Mouse (Mus musculus) B cell, adult 2 months (primary cell): Measurements from ENCODE around the gene Als2cl.

Experiments
- DNase-seq, 2 experiments: peaks; one replicate each; pipeline ENCODE4 v3.0.0; 2022

Gene Als2cl

GRCm38 (mm10) chr9:110879191-110879920 lies at the start of gene Als2cl:
Gene Als2cl (plus strand): TSS chr9:110879870.
- DNase-seq: no peak

GRCm38 (mm10) chr9:110833021-110833420 lies 46.6 kb upstream of the Als2cl start:
- no peak for DNase-seq

GRCm38 (mm10) chr9:110834411-110834810 lies 45.3 kb upstream of the Als2cl start, which contains the start of gene Prss45:
Gene Prss45 (plus strand): TSS chr9:110834588.
- no peak for DNase-seq

- no peak for DNase-seq
Measured at GRCm38 (mm10) chr9:110834961-110835360, 44.7 kb upstream of the Als2cl start.

GRCm38 (mm10) chr9:110836112-110836511 lies 43.6 kb upstream of the Als2cl start:
- no peak for DNase-seq

GRCm38 (mm10) chr9:110840905-110841304 lies 38.8 kb upstream of the Als2cl start:
- no peak for DNase-seq

- no peak for DNase-seq
Measured at GRCm38 (mm10) chr9:110841438-110841837, 38.2 kb upstream of the Als2cl start.

GRCm38 (mm10) chr9:110844206-110844605 lies 35.5 kb upstream of the Als2cl start, which contains the start of gene Prss46:
Gene Prss46 (plus strand): TSS chr9:110844506.
- no peak for DNase-seq

- DNase-seq: no peak
Measured at GRCm38 (mm10) chr9:110849162-110849561, 30.5 kb upstream of the Als2cl start.

- DNase-seq: no peak
Measured at GRCm38 (mm10) chr9:110855903-110856302, 23.8 kb upstream of the Als2cl start.

GRCm38 (mm10) chr9:110856920-110857319 lies 22.8 kb upstream of the Als2cl start:
- DNase-seq: no peak

GRCm38 (mm10) chr9:110857781-110858472 lies 21.7 kb upstream of the Als2cl start, which contains the start of gene Prss50:
Gene Prss50 (plus strand): TSS chr9:110857967.
- DNase-seq: no peak

- no peak for DNase-seq
Measured at GRCm38 (mm10) chr9:110858523-110858922, 21.1 kb upstream of the Als2cl start.

- DNase-seq: no peak
Measured at GRCm38 (mm10) chr9:110858967-110859596, 20.6 kb upstream of the Als2cl start.

- peak; percentile 53 to 57 for DNase-seq
Measured at GRCm38 (mm10) chr9:110871030-110871429, 8.6 kb upstream of the Als2cl start.

- DNase-seq: no peak
Measured at GRCm38 (mm10) chr9:110873681-110874659, 5.7 kb upstream of the Als2cl start.

- no peak for DNase-seq
Measured at GRCm38 (mm10) chr9:110874660-110875191, 4.9 kb upstream of the Als2cl start.

GRCm38 (mm10) chr9:110875288-110875695 lies 4.4 kb upstream of the Als2cl start:
- no peak for DNase-seq

- no peak for DNase-seq
Measured at GRCm38 (mm10) chr9:110877353-110877752, 2.3 kb upstream of the Als2cl start.

GRCm38 (mm10) chr9:110877888-110878287 lies 1.8 kb upstream of the Als2cl start:
- no peak for DNase-seq

GRCm38 (mm10) chr9:110879998-110880561 lies 410 bp downstream of the Als2cl start, which contains the start of gene Tmie:
Gene Tmie (minus strand): TSS chr9:110880113.
- no peak for DNase-seq

GRCm38 (mm10) chr9:110880772-110881171 lies 1.1 kb downstream of the Als2cl start:
- no peak for DNase-seq
